Mouse (Mus musculus) midbrain, embryonic 11.5 days (tissue): ENCODE measurements at regions not wholly inside any gene's neighbourhood (a gene's known extent, or its start where the extent isn't known, plus 50 kb on each side); places are given as distances from the start of the nearest gene placed in this dataset.

Experiments
- ATAC-seq: fragments of 200-750 bp; cut with Nextera tagmentation; 2 replicates; pipeline ENCODE4 v1.8.0; 2017; ENCODE audit warnings: moderate TSS enrichment, moderate library complexity; ENCODE audit not compliant: low FRiP score
- DNase-seq: peaks from one replicate; pipeline ENCODE4 v3.0.0; 2015; ENCODE audit warnings: low spot score; ENCODE audit errors: missing footprints
- H3K27ac ChIP-seq: fragments of 300-500 bp; sonication (generic); 2 replicates; pipeline ENCODE4 v1.5.1; 2014; ENCODE audit warnings: low read depth, low read length
- H3K27me3 ChIP-seq: fragments of 300-500 bp; sonication (generic); 2 replicates; pipeline ENCODE4 v1.6.1; 2014; ENCODE audit warnings: mild to moderate bottlenecking, low read length, moderate library complexity, mixed read lengths; ENCODE audit not compliant: control insufficient read depth, insufficient read depth
- H3K36me3 ChIP-seq: fragments of 300-500 bp; sonication (generic); 2 replicates; pipeline ENCODE4 v1.6.1; 2014; ENCODE audit warnings: mild to moderate bottlenecking, low read length, moderate library complexity, mixed read lengths; ENCODE audit not compliant: control insufficient read depth, insufficient read depth
- H3K4me1 ChIP-seq: fragments of 300-500 bp; sonication (generic); 2 replicates; pipeline ENCODE4 v1.6.1; 2014; ENCODE audit warnings: low read length; ENCODE audit not compliant: control insufficient read depth, insufficient read depth
- H3K4me2 ChIP-seq: fragments of 300-500 bp; sonication (generic); 2 replicates; pipeline ENCODE4 v1.6.1; 2014; ENCODE audit warnings: mild to moderate bottlenecking, moderate library complexity
- H3K4me3 ChIP-seq: fragments of 300-500 bp; sonication (generic); 2 replicates; pipeline ENCODE4 v1.5.1; 2014; ENCODE audit warnings: low read depth, low read length
- H3K9ac ChIP-seq: fragments of 300-500 bp; sonication (generic); 2 replicates; pipeline ENCODE4 v1.6.1; 2014; ENCODE audit warnings: low read length
- H3K9me3 ChIP-seq: fragments of 300-500 bp; sonication (generic); 2 replicates; pipeline ENCODE4 v1.6.1; 2016; ENCODE audit warnings: low read length; ENCODE audit not compliant: control insufficient read depth
- WGBS: fragments of 180-500 bp; shearing (Covaris S2); extraction: QIAGEN DNeasy Blood & Tissue Kit; methylation state at CpG from one replicate; pipeline ENCODE4 v1.1.7; 2014; 5-methylcytosine and 5-hydroxymethylcytosine counted together

DNA sequence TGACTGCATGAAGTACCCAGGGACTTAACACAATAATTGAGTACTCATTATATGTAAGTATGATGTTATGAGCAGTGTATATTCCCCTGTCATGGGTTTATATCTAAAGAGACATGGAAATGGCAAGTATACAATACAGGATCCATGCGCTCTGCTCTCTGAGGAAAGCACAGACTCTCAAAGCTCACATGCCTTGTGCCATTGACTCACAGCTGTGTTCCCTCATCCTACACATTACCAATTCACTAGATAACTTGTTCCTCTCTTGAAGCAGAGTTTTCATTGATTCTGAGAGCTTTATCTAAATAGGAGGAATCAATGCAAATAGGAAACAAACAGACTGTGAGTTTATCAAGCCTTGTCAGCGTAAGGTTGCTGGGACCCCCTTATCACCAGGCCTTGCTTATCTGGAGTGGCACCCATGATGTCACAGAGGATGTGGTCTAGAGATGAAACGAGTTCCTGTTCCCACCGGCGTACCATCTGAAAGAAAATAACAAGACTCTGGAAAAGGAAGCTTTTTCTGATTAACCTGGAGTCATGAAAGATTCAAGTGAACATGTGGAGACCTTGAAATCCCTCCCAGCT lies 138.4 kb upstream of the Hapln1 start:
- no peaks in the 10 kb centered on the region for H3K27me3 ChIP-seq
- ATAC-seq (no peak), DNase-seq (no peak)
- H3K4me3 ChIP-seq = no peak overlapping the region
- 79% methylated on average over 5 of the region's 5 CpGs for WGBS
- H3K27ac ChIP-seq = no peak overlapping the region
- H3K9me3 ChIP-seq = no peaks in the 10 kb centered on the region
- H3K4me2 ChIP-seq = no peak overlapping the region
- H3K9ac ChIP-seq = no peak overlapping the region
- no peaks in the 10 kb centered on the region for H3K36me3 ChIP-seq
- no peaks in the 10 kb centered on the region for H3K4me1 ChIP-seq

DNA sequence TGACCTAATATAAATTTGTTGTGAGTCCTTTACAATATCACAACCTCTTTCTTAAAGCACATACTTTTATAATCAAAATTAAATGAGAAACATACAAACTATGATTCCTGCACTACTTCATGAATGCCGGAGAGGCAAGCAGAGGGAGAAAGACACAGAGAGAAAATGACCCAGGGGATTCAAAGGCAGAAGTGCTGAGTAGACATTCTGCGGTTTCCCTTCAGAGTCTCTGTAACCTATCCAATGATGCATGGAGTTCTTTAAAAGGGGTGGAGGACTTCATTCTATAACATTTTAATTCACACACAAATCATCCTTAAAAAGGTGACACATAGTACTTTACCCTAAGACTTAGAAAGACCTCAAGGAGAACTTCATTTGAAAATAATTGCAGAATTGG lies 129.1 kb upstream of the Hapln1 start:
- Histone ChIP-seq H3K36me3 (no peaks in the 10 kb centered on the region), H3K9me3 (no peaks in the 10 kb centered on the region), H3K27me3 (no peaks in the 10 kb centered on the region), H3K9ac (no peak overlapping the region), H3K27ac (no peak overlapping the region), H3K4me3 (no peak overlapping the region), H3K4me2 (no peak overlapping the region), H3K4me1 (no peaks in the 10 kb centered on the region)
- no peak for DNase-seq
- 84% methylated on average over 2 of the region's 2 CpGs for WGBS
- ATAC-seq = no peak

DNA sequence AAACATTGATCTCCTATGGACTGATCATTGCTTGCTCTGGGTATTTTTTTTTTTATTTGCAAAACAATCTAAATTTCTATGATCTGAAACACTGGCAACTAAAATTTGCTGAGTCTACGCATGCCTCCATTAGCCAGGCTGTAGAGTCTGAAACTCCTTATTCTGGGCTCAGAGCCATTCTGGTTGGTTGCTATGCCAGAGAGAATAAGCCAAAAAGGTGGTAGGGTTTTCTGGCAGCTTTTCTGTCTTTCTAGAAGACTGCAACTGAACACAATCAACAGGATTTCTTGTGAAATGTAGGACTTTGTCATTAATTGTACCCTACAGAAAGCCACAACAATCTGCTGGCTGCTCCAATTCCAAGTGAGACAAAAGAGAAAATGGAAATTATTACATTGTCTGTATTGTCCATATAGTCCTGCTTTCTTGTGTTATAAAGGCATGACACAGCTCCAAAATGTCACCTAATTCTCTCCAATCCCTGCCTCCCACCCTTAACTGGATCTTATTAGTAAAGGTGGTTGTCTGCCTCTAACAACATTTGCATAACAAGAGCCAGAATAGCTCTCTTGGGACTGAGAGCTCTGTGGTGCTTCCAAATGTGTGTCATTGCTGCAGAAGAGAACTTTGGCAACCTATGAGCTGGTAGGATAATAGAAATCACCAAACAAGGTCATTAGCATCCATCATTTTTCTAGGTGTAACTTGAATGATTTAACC lies 126.7 kb upstream of the Hapln1 start:
- no peaks in the 10 kb centered on the region for H3K9me3 ChIP-seq
- H3K27ac ChIP-seq = no peak overlapping the region
- H3K9ac ChIP-seq = no peak overlapping the region
- ATAC-seq (no peak), DNase-seq (no peak)
- no peak overlapping the region for H3K4me2 ChIP-seq
- no peaks in the 10 kb centered on the region for H3K4me1 ChIP-seq
- H3K27me3 ChIP-seq = no peaks in the 10 kb centered on the region
- no peaks in the 10 kb centered on the region for H3K36me3 ChIP-seq
- no peak overlapping the region for H3K4me3 ChIP-seq
- WGBS = 94% methylated on average over 1 of the region's 1 CpGs

DNA sequence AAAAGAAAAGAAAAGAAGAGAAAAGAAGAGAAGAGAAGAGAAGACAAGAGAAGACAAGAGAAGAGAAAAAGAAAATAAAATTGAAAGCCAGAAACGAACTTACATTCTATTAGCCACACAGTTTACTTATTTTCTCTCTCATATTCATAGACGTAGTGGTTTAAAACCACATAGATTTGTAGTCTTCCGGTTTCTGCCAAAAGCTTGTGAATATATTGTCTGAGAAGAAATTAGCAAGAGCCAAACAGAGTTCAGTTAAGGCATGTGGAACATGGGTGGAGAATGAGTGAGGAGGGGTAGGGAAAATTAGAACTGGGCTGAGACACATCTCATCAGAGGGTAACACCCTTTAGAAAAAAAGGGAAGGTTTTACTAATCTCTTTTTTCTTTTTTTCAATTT lies 120.8 kb upstream of the Hapln1 start:
- no peak for ATAC-seq
- no peaks in the 10 kb centered on the region for H3K36me3 ChIP-seq
- no peaks in the 10 kb centered on the region for H3K27me3 ChIP-seq
- 93% methylated on average over 3 of the region's 3 CpGs for WGBS
- no peaks in the 10 kb centered on the region for H3K9me3 ChIP-seq
- no peak overlapping the region for H3K27ac ChIP-seq
- no peak overlapping the region for H3K4me2 ChIP-seq
- no peak for DNase-seq
- H3K9ac ChIP-seq = no peak overlapping the region
- no peaks in the 10 kb centered on the region for H3K4me1 ChIP-seq
- no peak overlapping the region for H3K4me3 ChIP-seq

DNA sequence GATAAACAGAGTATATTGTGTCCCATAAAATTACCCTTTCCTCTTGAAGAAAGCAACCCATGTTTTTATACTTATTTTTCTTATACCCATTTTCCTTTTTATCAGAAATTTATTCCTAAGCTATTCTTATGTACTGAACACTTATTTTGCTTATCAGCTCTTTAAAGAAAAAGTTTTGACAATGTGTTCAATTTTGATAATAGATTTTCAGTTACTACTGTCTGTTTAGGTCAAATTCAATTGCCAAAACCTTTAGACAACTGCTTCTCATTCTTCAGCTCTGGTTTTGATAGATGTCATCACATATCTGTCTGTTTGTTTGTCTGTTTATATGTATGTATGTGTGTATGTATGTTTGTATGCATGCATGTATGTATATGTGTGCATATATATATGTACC lies 117.8 kb upstream of the Hapln1 start:
- DNase-seq = no peak
- Histone ChIP-seq H3K27me3 (no peaks in the 10 kb centered on the region), H3K4me3 (no peak overlapping the region), H3K4me2 (no peak overlapping the region), H3K27ac (no peak overlapping the region), H3K9ac (no peak overlapping the region), H3K36me3 (no peaks in the 10 kb centered on the region), H3K9me3 (no peaks in the 10 kb centered on the region), H3K4me1 (no peaks in the 10 kb centered on the region; the same call in 1 of the 2 replicates)
- no peak for ATAC-seq

DNA sequence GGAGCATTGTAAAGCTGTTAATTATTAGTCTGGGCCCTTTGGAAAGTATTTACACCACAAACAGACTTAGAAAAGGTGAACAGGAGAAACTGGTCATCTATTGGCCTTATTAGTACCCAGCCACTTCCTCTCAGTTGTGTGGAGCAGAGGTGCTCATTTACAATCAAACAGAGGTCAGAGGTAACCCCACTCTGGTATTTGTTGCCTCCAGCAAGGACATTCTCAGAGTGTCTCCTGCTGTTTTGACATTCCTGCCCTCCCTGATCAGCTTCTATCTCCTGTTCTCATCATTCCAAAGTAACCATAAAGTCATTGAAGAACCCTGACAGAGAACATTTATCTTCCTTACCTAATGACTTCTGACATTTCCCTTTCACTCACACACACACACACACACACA lies 116.1 kb upstream of the Hapln1 start:
- no peaks in the 10 kb centered on the region for H3K9me3 ChIP-seq
- no peak for DNase-seq
- H3K4me3 ChIP-seq = no peak overlapping the region
- ATAC-seq = no peak
- H3K27ac ChIP-seq = no peak overlapping the region
- no peaks in the 10 kb centered on the region; the same call in 1 of the 2 replicates for H3K4me1 ChIP-seq
- H3K27me3 ChIP-seq = no peaks in the 10 kb centered on the region
- no peak overlapping the region for H3K4me2 ChIP-seq
- H3K9ac ChIP-seq = no peak overlapping the region
- H3K36me3 ChIP-seq = no peaks in the 10 kb centered on the region

DNA sequence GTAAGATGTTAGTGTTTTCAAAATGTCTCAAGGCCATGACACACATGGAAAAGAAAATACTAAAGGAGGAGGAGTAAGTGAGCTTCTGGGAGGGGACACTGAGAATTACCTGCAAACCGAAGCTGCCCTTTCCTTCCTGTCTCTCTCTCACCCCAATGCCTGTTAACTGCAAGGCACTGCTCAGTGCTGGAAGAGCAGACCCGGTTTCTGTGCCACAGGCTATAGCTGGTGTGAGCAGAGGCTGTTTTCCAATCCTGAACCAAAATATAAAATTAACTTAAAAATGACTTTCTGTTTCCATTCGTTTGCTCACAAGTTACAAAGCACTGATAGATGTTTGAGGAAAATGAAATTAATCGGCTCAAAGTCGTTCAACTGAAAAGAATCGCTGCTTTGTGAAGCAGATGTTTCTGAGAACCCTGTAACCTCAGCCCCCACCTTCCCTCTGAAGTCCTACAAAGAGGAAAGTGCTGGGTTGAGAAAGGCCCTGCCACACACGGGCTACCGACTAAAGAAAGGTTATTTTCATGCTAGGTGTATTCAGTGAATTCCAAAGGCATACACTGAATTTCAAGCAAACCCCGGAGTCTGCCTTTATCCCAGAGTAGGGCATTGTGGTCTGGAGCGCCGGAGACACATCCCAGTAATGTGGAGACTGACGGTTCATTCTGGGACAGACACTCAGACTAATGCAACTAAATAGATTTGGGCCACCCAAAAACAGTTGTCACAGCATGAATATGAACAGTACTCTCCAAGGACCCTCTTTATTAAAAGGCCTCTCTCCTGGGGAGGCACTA lies 111.1 kb upstream of the Hapln1 start:
- Histone ChIP-seq H3K4me3 (no peak overlapping the region), H3K27me3 (no peaks in the 10 kb centered on the region), H3K4me1 (peaks cover 6% of the 10 kb centered on the region; the same call in 1 of the 2 replicates), H3K9me3 (no peaks in the 10 kb centered on the region), H3K27ac (no peak overlapping the region), H3K4me2 (no peak overlapping the region), H3K9ac (no peak overlapping the region), H3K36me3 (no peaks in the 10 kb centered on the region)
- ATAC-seq = peak; percentile 68
- peak; percentile 88 for DNase-seq
- WGBS = 28% methylated on average over 12 of the region's 12 CpGs

DNA sequence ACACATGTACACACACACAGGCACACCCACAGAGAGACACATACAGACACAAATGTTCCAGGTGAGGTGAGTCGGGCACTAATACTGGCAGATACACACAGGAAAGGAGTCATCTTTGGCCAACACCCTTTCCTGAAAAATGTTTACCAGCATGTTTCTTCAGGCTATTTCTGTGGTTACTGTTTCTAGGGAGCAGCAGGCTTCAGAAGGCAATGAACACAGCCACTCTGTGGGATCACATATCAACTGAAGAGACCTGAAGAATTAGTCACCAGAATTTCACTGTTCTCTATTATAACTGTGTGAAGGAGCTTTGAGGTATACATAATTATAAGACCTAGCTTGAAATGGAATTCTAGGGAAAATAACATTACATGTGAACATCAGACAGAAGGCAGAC lies 94.7 kb upstream of the Hapln1 start:
- no peaks in the 10 kb centered on the region for H3K4me1 ChIP-seq
- no peak overlapping the region for H3K27ac ChIP-seq
- no peak overlapping the region for H3K4me2 ChIP-seq
- 90% methylated on average over 1 of the region's 1 CpGs for WGBS
- H3K9me3 ChIP-seq = no peaks in the 10 kb centered on the region
- no peak for DNase-seq
- H3K27me3 ChIP-seq = no peaks in the 10 kb centered on the region
- no peak overlapping the region for H3K9ac ChIP-seq
- H3K4me3 ChIP-seq = no peak overlapping the region
- no peak for ATAC-seq
- H3K36me3 ChIP-seq = no peaks in the 10 kb centered on the region

DNA sequence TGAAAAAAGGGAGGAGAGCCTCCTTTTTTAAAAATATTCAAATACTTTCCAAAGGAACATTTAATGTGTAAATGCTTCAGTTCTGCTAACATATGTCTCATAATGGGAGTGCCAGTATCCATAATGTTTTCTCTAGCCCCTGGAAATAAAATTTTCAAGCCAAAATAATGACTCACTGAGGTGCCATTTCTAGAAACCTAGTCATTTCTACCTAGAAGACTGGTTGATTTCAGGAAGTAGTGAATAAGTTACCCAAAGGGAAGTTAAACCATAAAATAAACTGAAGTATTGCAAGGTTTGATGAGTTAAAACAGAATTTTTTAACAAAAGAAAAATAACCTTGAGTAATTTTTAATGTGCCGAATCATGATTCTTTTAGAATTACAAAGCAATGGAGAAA lies 85.8 kb upstream of the Hapln1 start:
- Histone ChIP-seq H3K27ac (no peak overlapping the region), H3K9me3 (no peaks in the 10 kb centered on the region), H3K27me3 (no peaks in the 10 kb centered on the region), H3K4me2 (no peak overlapping the region), H3K36me3 (no peaks in the 10 kb centered on the region), H3K9ac (no peak overlapping the region), H3K4me1 (no peaks in the 10 kb centered on the region), H3K4me3 (no peak overlapping the region)
- DNase-seq (no peak), ATAC-seq (no peak)
- WGBS = 95% methylated on average over 1 of the region's 1 CpGs
